Comparison of ENCODE assay signal across 24 mouse cellular contexts in the genomic region with DNA sequence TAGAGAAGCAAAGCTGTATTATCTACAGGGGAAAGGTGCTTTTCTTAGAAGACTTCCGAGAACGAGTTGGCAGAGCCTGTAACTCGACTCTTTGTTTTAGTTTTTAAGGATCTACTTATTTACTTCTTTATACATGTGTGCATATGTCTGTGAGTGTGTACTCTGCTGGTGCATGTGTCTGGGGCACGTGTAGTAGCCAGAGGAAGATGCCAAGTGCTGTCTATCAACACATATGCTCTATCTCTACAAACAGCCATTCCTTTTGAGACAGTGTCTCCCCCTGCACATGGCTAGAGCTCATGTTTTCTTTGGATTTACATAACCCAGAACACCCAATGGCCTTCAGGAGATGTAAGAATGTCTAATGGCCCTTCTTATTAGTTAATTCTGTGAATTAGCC. TPM values are rescaled to one million over a fixed set of nuclear protein-coding genes. Genes with fewer than 3 reads are reported as not detected.
DNase-seq lines count a peak whose midpoint lies in the region; ATAC-seq and TF ChIP-seq lines count a peak whose summit lies in the region.
"Had no signal": no experiment of that assay in that cellular context is flagged by ENCODE, and none has a peak within 500 bp of the region (broad histone marks: within the 10 kb centered on the region; RNA-seq: fewer than 3 reads in every experiment).

No protein-coding gene starts in this region.

- intact Hi-C loops in left cerebral cortex, postnatal 4 days (cut with DNase I): no loop called here

- no peaks in the 10 kb centered on the region for H3K36me3 ChIP-seq in forebrain, embryonic 14.5 days (ENCODE audit: control insufficient read depth, insufficient read depth, low read length)
- no peaks in the 10 kb centered on the region for H3K36me3 ChIP-seq in forebrain, embryonic 12.5 days (replicated peaks)
- no peaks in the 10 kb centered on the region for H3K36me3 ChIP-seq in forebrain, postnatal 0 days (ENCODE audit: insufficient read depth)
- no peaks in the 10 kb centered on the region for H3K36me3 ChIP-seq in forebrain, embryonic 15.5 days
- H3K36me3 ChIP-seq: embryonic facial prominence, embryonic 13.5 days; embryonic facial prominence, embryonic 15.5 days; forebrain, embryonic 10.5 days; G1E had no signal

- no peaks in the 10 kb centered on the region for H3K4me1 ChIP-seq in forebrain, embryonic 14.5 days (ENCODE audit: control insufficient read depth, insufficient read depth, low read length)
- H3K4me1 ChIP-seq in forebrain, embryonic 12.5 days: no peaks in the 10 kb centered on the region
- no peaks in the 10 kb centered on the region for H3K4me1 ChIP-seq in forebrain, postnatal 0 days (ENCODE audit: insufficient read depth)
- H3K4me1 ChIP-seq in forebrain, embryonic 15.5 days: no peaks in the 10 kb centered on the region
- H3K4me1 ChIP-seq: embryonic facial prominence, embryonic 13.5 days; embryonic facial prominence, embryonic 15.5 days had no signal

- peak; percentile 54; the same call in 1 of the 2 replicates for ATAC-seq in forebrain, embryonic 14.5 days
- ATAC-seq in forebrain, embryonic 12.5 days (ENCODE audit: low FRiP score): no peak
- peak; percentile 68 for ATAC-seq in forebrain, postnatal 0 days
- no peak for ATAC-seq in forebrain, embryonic 15.5 days (replicated peaks)
- ATAC-seq: activated CD4-positive, CD25-positive, alpha-beta regulatory T cell, adult 4 months; CD4-positive, CD25-positive, alpha-beta regulatory T cell, adult 4 months; Patski had no signal

- H3K27ac ChIP-seq in forebrain, embryonic 14.5 days (ENCODE audit: low read depth, low read length): no peak overlapping the region
- no peak overlapping the region for H3K27ac ChIP-seq in forebrain, embryonic 12.5 days
- H3K27ac ChIP-seq in forebrain, postnatal 0 days (ENCODE audit: low read depth, low read length): no peak overlapping the region
- H3K27ac ChIP-seq in forebrain, embryonic 15.5 days (replicated peaks): no peak overlapping the region
- H3K27ac ChIP-seq: embryonic facial prominence, embryonic 13.5 days; embryonic facial prominence, embryonic 15.5 days; forebrain, embryonic 10.5 days had no signal

- no peak overlapping the region for H3K9ac ChIP-seq in forebrain, embryonic 14.5 days (ENCODE audit: low read length)
- H3K9ac ChIP-seq in forebrain, embryonic 12.5 days: no peak overlapping the region
- no peak overlapping the region for H3K9ac ChIP-seq in forebrain, postnatal 0 days
- no peak overlapping the region for H3K9ac ChIP-seq in forebrain, embryonic 15.5 days (replicated peaks)
- H3K9ac ChIP-seq: embryonic facial prominence, embryonic 13.5 days; embryonic facial prominence, embryonic 15.5 days had no signal

- no peaks in the 10 kb centered on the region for H3K27me3 ChIP-seq in forebrain, embryonic 14.5 days (replicated peaks; ENCODE audit: control insufficient read depth, insufficient read depth, low read length)
- peaks cover 10% of the 10 kb centered on the region for H3K27me3 ChIP-seq in forebrain, embryonic 12.5 days
- H3K27me3 ChIP-seq in forebrain, postnatal 0 days (ENCODE audit: insufficient read depth, low read length): no peaks in the 10 kb centered on the region
- H3K27me3 ChIP-seq in forebrain, embryonic 15.5 days: 0 out of 2 replicates have a peak, but pooled peaks cover 2% of the 10 kb centered on the region
- H3K27me3 ChIP-seq: Patski had no signal

- WGBS in forebrain, embryonic 14.5 days: 43% methylated on average over 4 of the region's 4 CpGs
- 68% methylated on average over 4 of the region's 4 CpGs for whole genome bisulfite sequencing in forebrain, embryonic 12.5 days
- WGBS in forebrain, postnatal 0 days: 39% methylated on average over 4 of the region's 4 CpGs
- WGBS in forebrain, embryonic 15.5 days: 48% methylated on average over 4 of the region's 4 CpGs

- no peak overlapping the region for H3K4me3 ChIP-seq in forebrain, embryonic 14.5 days (ENCODE audit: low read depth, low read length)
- no peak overlapping the region for H3K4me3 ChIP-seq in forebrain, embryonic 12.5 days (replicated peaks)
- no peak overlapping the region for H3K4me3 ChIP-seq in forebrain, postnatal 0 days (ENCODE audit: low read depth, low read length)
- H3K4me3 ChIP-seq in forebrain, embryonic 15.5 days: no peak overlapping the region
- H3K4me3 ChIP-seq: embryonic facial prominence, embryonic 13.5 days; embryonic facial prominence, embryonic 15.5 days; erythroblast, embryonic 14.5 days; forebrain, embryonic 10.5 days had no signal

- no peak overlapping the region for H3K4me2 ChIP-seq in forebrain, embryonic 14.5 days (ENCODE audit: low read length)
- H3K4me2 ChIP-seq in forebrain, embryonic 12.5 days: no peak overlapping the region
- no peak overlapping the region for H3K4me2 ChIP-seq in forebrain, postnatal 0 days (ENCODE audit: low read depth)
- H3K4me2 ChIP-seq in forebrain, embryonic 15.5 days (replicated peaks): no peak overlapping the region
- H3K4me2 ChIP-seq: embryonic facial prominence, embryonic 13.5 days; embryonic facial prominence, embryonic 15.5 days had no signal

- no peak for TF ChIP-seq CTCF in forebrain, postnatal 0 days (IDR thresholded peaks at IDR 0.05; ENCODE audit: low read depth)

- DNase-seq in forebrain, embryonic 14.5 days (ENCODE audit: low spot score): peak; percentile 33
- no peak for DNase-seq in forebrain, postnatal 0 days
- no peak for DNase-seq in left cerebral cortex, postnatal 4 days
- DNase-seq: adrenal gland, adult 8-10 months; adrenal gland, postnatal 14 days; adrenal gland, postnatal 36 days; B cell, adult 2 months; cerebellum, adult 11 months; cerebellum, adult 18-20 months; cerebellum, adult 8-10 months; cerebellum, adult 9-11 months; cerebellum, postnatal 14 days; cerebellum, postnatal 36 days; embryo, embryonic 11 days had no signal

- H3K9me3 ChIP-seq in forebrain, embryonic 14.5 days (replicated peaks; ENCODE audit: control insufficient read depth, low read length): no peaks in the 10 kb centered on the region
- no peaks in the 10 kb centered on the region for H3K9me3 ChIP-seq in forebrain, embryonic 12.5 days
- no peaks in the 10 kb centered on the region for H3K9me3 ChIP-seq in forebrain, postnatal 0 days (ENCODE audit: low read length)
- H3K9me3 ChIP-seq in forebrain, embryonic 15.5 days: no peaks in the 10 kb centered on the region
- H3K9me3 ChIP-seq: embryonic facial prominence, embryonic 13.5 days; embryonic facial prominence, embryonic 15.5 days; forebrain, embryonic 10.5 days; G1E had no signal

RNA-seq across cellular contexts. Expression of a gene that starts 6.9 kb away (rescaled TPM):
- polyA plus RNA-seq in forebrain, embryonic 14.5 days (2014; fragmentation: Nextera tagmentation; extraction: Ambion mirVana): 8.6 and 10.2 TPM in 2 replicates
- polyA plus RNA-seq in forebrain, embryonic 12.5 days (2016; fragmentation: Nextera tagmentation; extraction: Ambion mirVana): 10.9 and 13.1 TPM in 2 replicates
- total RNA-seq in forebrain, postnatal 0 days (2014; rRNA removed): 6.2 and 6.9 TPM in 2 replicates
- polyA plus RNA-seq in forebrain, postnatal 0 days (2015; fragmentation: Nextera tagmentation; extraction: Ambion mirVana): 10.0 and 11.5 TPM in 2 replicates
- polyA plus RNA-seq in forebrain, embryonic 15.5 days (2015; fragmentation: Nextera tagmentation; extraction: Ambion mirVana): 11.4 and 12.0 TPM in 2 replicates
- total RNA-seq in left cerebral cortex, postnatal 4 days (2021): 10 to 100 TPM; 24.3 to 27.2 TPM

Comparison
In these comparisons a context has a peak if more than half of its experiments do, and no peak if none do; other contexts are left out.
1. ATAC-seq: peak in forebrain, embryonic 14.5 days (single experiment) and forebrain, postnatal 0 days (single experiment); none in forebrain, embryonic 12.5 days (single experiment) and forebrain, embryonic 15.5 days (single experiment).